Mouse (Mus musculus): ENCODE measurements around the gene Gsap. TPM values are rescaled to one million over a fixed set of nuclear protein-coding genes. Genes with fewer than 3 reads are reported as not detected.
"Not testable (repeated sequence)": the region's sequence is repeated elsewhere in the genome, so short reads cannot be mapped to it uniquely, and the experiment has no call there.

Gene Gsap
- polyA plus RNA-seq, 1 experiment, result 4.5 TPM

DNA sequence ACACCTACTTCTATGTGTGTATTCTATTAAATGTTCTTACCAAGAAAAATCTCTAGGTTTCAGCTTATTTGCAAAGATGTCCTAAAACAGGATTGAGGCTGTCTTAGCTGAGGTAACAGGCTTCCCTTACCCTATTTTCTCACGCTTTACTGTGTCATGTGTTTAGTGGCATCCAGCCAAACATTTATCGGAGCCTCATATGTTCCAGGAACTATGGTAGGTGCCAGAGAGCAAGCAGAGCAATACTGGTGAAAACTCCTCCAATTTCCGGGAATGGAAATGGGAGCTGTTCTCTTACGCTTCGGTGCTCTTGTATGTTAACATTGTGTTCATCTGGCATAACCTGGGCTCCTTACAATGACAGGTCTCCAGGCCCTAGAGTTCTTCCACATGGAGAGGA, 145.6 kb downstream of the Gsap start:
- Histone ChIP-seq H3K79me3 (ENCODE audit: low read depth) (no peaks in the 10 kb centered on the region), H3K27me3 (ENCODE audit: control insufficient read depth, insufficient read depth, insufficient read length) (peaks cover 21% of the 10 kb centered on the region), H3K79me2 (ENCODE audit: control insufficient read depth, insufficient read depth) (no peaks in the 10 kb centered on the region), H3K36me3 (ENCODE audit: control insufficient read depth, insufficient read depth) (no peaks in the 10 kb centered on the region), H3ac (ENCODE audit: control insufficient read depth, insufficient read length, low read depth) (no peak overlapping the region), H3K4me3 (ENCODE audit: insufficient read depth, poor library complexity, severe bottlenecking) (no peak overlapping the region)
- no peak for TF ChIP-seq MAX (IDR thresholded peaks at IDR 0.05)
- TF ChIP-seq USF1 (IDR thresholded peaks at IDR 0.05; ENCODE audit: low read depth), result no peak
- no peak for TF ChIP-seq MYOG (IDR thresholded peaks at IDR 0.05; ENCODE audit: control insufficient read depth, extremely low read depth, insufficient read length)
- no peak for TF ChIP-seq FOSL1 (IDR thresholded peaks at IDR 0.05; ENCODE audit: insufficient read depth, low read length, poor library complexity, severe bottlenecking)
- no peak for TF ChIP-seq MYOD1 (IDR thresholded peaks at IDR 0.05; ENCODE audit: control insufficient read depth, insufficient read length, low read depth)
- no peak for TF ChIP-seq CTCF (IDR thresholded peaks at IDR 0.05; ENCODE audit: control insufficient read depth, insufficient read depth, insufficient read length)
- no peak for TF ChIP-seq CEBPB (IDR thresholded peaks at IDR 0.05; ENCODE audit: low read depth)

DNA sequence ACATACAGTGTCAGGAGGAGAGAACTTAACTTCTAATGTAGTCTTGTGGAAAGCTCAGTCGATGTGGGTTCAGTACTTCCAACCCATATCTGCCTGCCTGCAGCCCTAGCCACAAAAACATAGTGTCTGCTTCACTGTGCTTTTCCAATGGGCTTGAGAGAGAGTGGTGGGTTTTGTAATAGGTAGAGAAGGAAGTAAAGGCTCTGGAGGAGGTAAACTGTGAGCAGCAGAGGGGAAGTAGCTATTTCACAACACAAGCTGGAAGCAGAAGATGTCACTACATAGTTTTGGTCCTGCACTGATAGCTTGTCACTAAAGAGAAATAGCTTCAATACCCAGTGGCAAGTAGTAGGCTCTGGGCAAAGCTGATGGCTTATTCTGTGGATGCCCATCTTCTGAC, 146.1 kb downstream of the Gsap start:
- Histone ChIP-seq H3K36me3 (ENCODE audit: control insufficient read depth, insufficient read depth) (no peaks in the 10 kb centered on the region), H3K27me3 (ENCODE audit: control insufficient read depth, insufficient read depth, insufficient read length) (peaks cover 21% of the 10 kb centered on the region), H3K79me2 (ENCODE audit: control insufficient read depth, insufficient read depth) (no peaks in the 10 kb centered on the region), H3K4me3 (ENCODE audit: insufficient read depth, poor library complexity, severe bottlenecking) (no peak overlapping the region), H3ac (ENCODE audit: control insufficient read depth, insufficient read length, low read depth) (no peak overlapping the region), H3K79me3 (ENCODE audit: low read depth) (no peaks in the 10 kb centered on the region)
- TF ChIP-seq USF1 (IDR thresholded peaks at IDR 0.05; ENCODE audit: low read depth), result no peak
- no peak for TF ChIP-seq MAX (IDR thresholded peaks at IDR 0.05)
- no peak for TF ChIP-seq MYOD1 (IDR thresholded peaks at IDR 0.05; ENCODE audit: control insufficient read depth, insufficient read length, low read depth)
- TF ChIP-seq FOSL1 (IDR thresholded peaks at IDR 0.05; ENCODE audit: insufficient read depth, low read length, poor library complexity, severe bottlenecking), result no peak
- TF ChIP-seq MYOG (IDR thresholded peaks at IDR 0.05; ENCODE audit: control insufficient read depth, extremely low read depth, insufficient read length), result no peak
- no peak for TF ChIP-seq CTCF (IDR thresholded peaks at IDR 0.05; ENCODE audit: control insufficient read depth, insufficient read depth, insufficient read length)
- TF ChIP-seq CEBPB (IDR thresholded peaks at IDR 0.05; ENCODE audit: low read depth), result no peak

DNA sequence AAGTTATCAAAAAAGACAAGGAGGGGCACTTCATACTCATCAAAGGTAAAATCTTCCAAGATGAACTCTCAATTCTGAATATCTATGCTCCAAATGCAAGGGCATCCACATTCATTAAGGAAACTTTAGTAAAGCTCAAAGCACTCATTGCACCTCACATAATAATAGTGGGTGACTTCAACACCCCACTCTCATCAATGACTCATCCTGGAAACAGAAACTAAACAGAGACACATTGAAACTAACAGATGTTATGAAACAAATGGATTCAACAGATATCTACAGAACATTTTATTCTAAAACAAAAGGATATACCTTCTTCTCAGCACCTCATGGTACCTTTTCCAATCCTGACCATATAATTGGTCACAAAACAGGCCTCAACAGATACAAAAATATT, 156.2 kb downstream of the Gsap start:
- not testable (repeated sequence) for H3K36me3 ChIP-seq (ENCODE audit: control insufficient read depth, insufficient read depth); H3ac ChIP-seq (ENCODE audit: control insufficient read depth, insufficient read length, low read depth); H3K79me3 ChIP-seq (ENCODE audit: low read depth); H3K4me3 ChIP-seq (ENCODE audit: insufficient read depth, poor library complexity, severe bottlenecking); H3K79me2 ChIP-seq (ENCODE audit: control insufficient read depth, insufficient read depth); H3K27me3 ChIP-seq (ENCODE audit: control insufficient read depth, insufficient read depth, insufficient read length)

DNA sequence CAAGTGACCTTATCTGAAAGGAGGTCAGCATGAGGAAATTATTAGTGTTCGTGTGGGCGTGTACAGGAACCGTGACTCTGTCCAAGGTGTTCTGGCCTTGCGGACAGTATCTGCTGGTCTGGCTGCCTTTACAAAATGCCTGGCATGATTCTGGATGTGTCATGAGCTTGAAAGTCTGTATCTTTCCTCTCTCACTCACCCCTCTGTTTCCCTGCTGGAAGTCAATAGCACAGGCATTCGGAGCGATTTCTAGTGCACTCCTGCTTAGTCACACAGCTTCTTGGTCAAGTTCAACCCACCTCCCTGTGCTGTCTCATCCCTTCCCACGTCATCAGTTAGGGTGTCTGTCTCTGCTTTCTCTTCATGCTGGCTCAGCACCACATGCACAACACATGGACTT, 162.3 kb downstream of the Gsap start:
- Histone ChIP-seq H3K4me3 (ENCODE audit: insufficient read depth, poor library complexity, severe bottlenecking) (no peak overlapping the region), H3K27me3 (ENCODE audit: control insufficient read depth, insufficient read depth, insufficient read length) (no peaks in the 10 kb centered on the region), H3K36me3 (ENCODE audit: control insufficient read depth, insufficient read depth) (no peaks in the 10 kb centered on the region), H3K79me2 (ENCODE audit: control insufficient read depth, insufficient read depth) (no peaks in the 10 kb centered on the region), H3ac (ENCODE audit: control insufficient read depth, insufficient read length, low read depth) (no peak overlapping the region), H3K79me3 (ENCODE audit: low read depth) (no peaks in the 10 kb centered on the region)
- TF ChIP-seq CEBPB (IDR thresholded peaks at IDR 0.05; ENCODE audit: low read depth) (no peak), CTCF (IDR thresholded peaks at IDR 0.05; ENCODE audit: control insufficient read depth, insufficient read depth, insufficient read length) (no peak), USF1 (IDR thresholded peaks at IDR 0.05; ENCODE audit: low read depth) (no peak), MYOG (IDR thresholded peaks at IDR 0.05; ENCODE audit: control insufficient read depth, extremely low read depth, insufficient read length) (no peak)

DNA sequence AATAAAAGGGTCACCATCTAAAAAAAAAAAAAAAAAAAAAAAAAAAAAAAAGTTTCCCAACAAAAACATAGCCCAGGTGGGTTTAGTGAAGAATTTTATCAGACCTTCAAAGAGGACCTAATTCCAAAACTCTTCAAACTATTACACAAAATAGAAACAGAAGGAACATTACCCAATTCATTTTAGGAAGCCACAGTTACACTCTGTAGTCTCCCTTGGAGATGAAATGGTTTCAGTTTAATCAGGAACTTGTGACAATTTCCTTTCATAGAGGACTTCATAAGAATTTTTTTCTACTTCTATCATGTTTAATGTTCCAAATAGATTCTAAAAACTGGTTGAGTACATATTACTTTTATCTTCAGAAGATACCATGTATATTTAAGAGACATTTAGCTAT, 165.6 kb downstream of the Gsap start:
- H3K4me3 ChIP-seq (ENCODE audit: insufficient read depth, poor library complexity, severe bottlenecking), result no peak overlapping the region
- TF ChIP-seq MAX (IDR thresholded peaks at IDR 0.05) (no peak), CEBPB (IDR thresholded peaks at IDR 0.05; ENCODE audit: low read depth) (no peak), USF1 (IDR thresholded peaks at IDR 0.05; ENCODE audit: low read depth) (no peak), MYOG (IDR thresholded peaks at IDR 0.05; ENCODE audit: control insufficient read depth, extremely low read depth, insufficient read length) (no peak), FOSL1 (IDR thresholded peaks at IDR 0.05; ENCODE audit: insufficient read depth, low read length, poor library complexity, severe bottlenecking) (no peak), MYOD1 (IDR thresholded peaks at IDR 0.05; ENCODE audit: control insufficient read depth, insufficient read length, low read depth) (no peak), CTCF (IDR thresholded peaks at IDR 0.05; ENCODE audit: control insufficient read depth, insufficient read depth, insufficient read length) (no peak)
- no peaks in the 10 kb centered on the region for H3K36me3 ChIP-seq (ENCODE audit: control insufficient read depth, insufficient read depth)
- H3K79me2 ChIP-seq (ENCODE audit: control insufficient read depth, insufficient read depth), result no peaks in the 10 kb centered on the region
- H3K27me3 ChIP-seq (ENCODE audit: control insufficient read depth, insufficient read depth, insufficient read length), result no peaks in the 10 kb centered on the region
- H3ac ChIP-seq (ENCODE audit: control insufficient read depth, insufficient read length, low read depth), result no peak overlapping the region
- H3K79me3 ChIP-seq (ENCODE audit: low read depth), result no peaks in the 10 kb centered on the region

DNA sequence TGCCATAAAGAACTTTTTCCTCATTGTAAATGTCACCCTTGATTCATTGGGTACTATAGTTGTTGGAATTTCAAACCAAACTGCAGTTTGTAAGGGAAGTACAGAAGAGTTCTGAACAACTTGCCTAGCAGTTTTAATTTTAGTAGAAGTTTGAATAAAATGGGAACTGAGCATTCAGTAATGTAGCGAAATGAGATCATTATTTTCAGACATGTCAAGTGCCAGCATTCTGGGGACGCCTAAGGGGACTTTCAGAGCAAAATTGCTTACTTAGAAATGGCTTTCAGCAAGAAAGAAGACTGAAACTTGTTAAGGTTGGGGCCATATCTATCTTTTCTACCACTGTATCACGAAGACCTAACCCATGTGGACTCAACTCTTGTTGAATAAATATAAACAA, 172.6 kb downstream of the Gsap start:
- no peaks in the 10 kb centered on the region for H3K36me3 ChIP-seq (ENCODE audit: control insufficient read depth, insufficient read depth)
- no peaks in the 10 kb centered on the region for H3K79me3 ChIP-seq (ENCODE audit: low read depth)
- H3K4me3 ChIP-seq (ENCODE audit: insufficient read depth, poor library complexity, severe bottlenecking), result no peak overlapping the region
- no peak overlapping the region for H3ac ChIP-seq (ENCODE audit: control insufficient read depth, insufficient read length, low read depth)
- TF ChIP-seq MAX (IDR thresholded peaks at IDR 0.05) (no peak), MYOG (IDR thresholded peaks at IDR 0.05; ENCODE audit: control insufficient read depth, extremely low read depth, insufficient read length) (no peak), MYOD1 (IDR thresholded peaks at IDR 0.05; ENCODE audit: control insufficient read depth, insufficient read length, low read depth) (no peak), USF1 (IDR thresholded peaks at IDR 0.05; ENCODE audit: low read depth) (no peak), CEBPB (IDR thresholded peaks at IDR 0.05; ENCODE audit: low read depth) (no peak), FOSL1 (IDR thresholded peaks at IDR 0.05; ENCODE audit: insufficient read depth, low read length, poor library complexity, severe bottlenecking) (no peak), CTCF (IDR thresholded peaks at IDR 0.05; ENCODE audit: control insufficient read depth, insufficient read depth, insufficient read length) (no peak)
- H3K27me3 ChIP-seq (ENCODE audit: control insufficient read depth, insufficient read depth, insufficient read length), result no peaks in the 10 kb centered on the region
- no peaks in the 10 kb centered on the region for H3K79me2 ChIP-seq (ENCODE audit: control insufficient read depth, insufficient read depth)

All from C2C12 (cell line).